Mouse (Mus musculus) heart, embryonic 15.5 days (tissue): Measurements from ENCODE around the gene Klf13. TPM values are rescaled to one million over a fixed set of nuclear protein-coding genes. Genes with fewer than 3 reads are reported as not detected.
A peak's percentile ranks its signal among the peaks of the same experiment; 100 is the strongest.

Experiments
- ATAC-seq: fragments of 200-750 bp; cut with Nextera tagmentation; replicated peaks from 2 replicates; pipeline ENCODE4 v1.8.0; 2017; ENCODE audit warnings: low read depth, moderate TSS enrichment; ENCODE audit not compliant: insufficient number of reproducible peaks, insufficient read depth, low FRiP score
- H3K27ac ChIP-seq: fragments of 300-500 bp; sonication (generic); 2 replicates; pipeline ENCODE4 v1.5.1; 2015; ENCODE audit warnings: mild to moderate bottlenecking, inconsistent platforms
- H3K27me3 ChIP-seq: fragments of 300-500 bp; sonication (generic); 2 replicates; pipeline ENCODE4 v1.6.1; 2015; ENCODE audit warnings: inconsistent platforms
- H3K36me3 ChIP-seq: fragments of 300-500 bp; sonication (generic); 2 replicates; pipeline ENCODE4 v1.6.1; 2015; ENCODE audit warnings: mild to moderate bottlenecking, inconsistent platforms
- H3K4me1 ChIP-seq: fragments of 300-500 bp; sonication (generic); replicated peaks from 2 replicates; pipeline ENCODE4 v1.6.1; 2015; ENCODE audit warnings: inconsistent platforms
- H3K4me2 ChIP-seq: fragments of 300-500 bp; sonication (generic); 2 replicates; pipeline ENCODE4 v1.6.1; 2015; ENCODE audit warnings: inconsistent platforms, mild to moderate bottlenecking, moderate library complexity
- H3K4me3 ChIP-seq: fragments of 300-500 bp; sonication (generic); 2 replicates; pipeline ENCODE4 v1.5.1; 2015; ENCODE audit warnings: mild to moderate bottlenecking, inconsistent platforms
- H3K9ac ChIP-seq: fragments of 300-500 bp; sonication (generic); 2 replicates; pipeline ENCODE4 v1.6.1; 2015; ENCODE audit warnings: mild to moderate bottlenecking, inconsistent platforms
- H3K9me3 ChIP-seq: fragments of 300-500 bp; sonication (generic); replicated peaks from 2 replicates; pipeline ENCODE4 v1.6.1; 2016; ENCODE audit warnings: inconsistent platforms
- WGBS: fragments of 180-500 bp; shearing (Covaris S2); methylation state at CpG from one replicate; pipeline ENCODE4 v1.1.7; 2015; ENCODE audit warnings: mixed read lengths; 5-methylcytosine and 5-hydroxymethylcytosine counted together
- polyA plus RNA-seq: library from polyadenylated mRNA; unstranded; fragments of >200 nt; fragmentation: Nextera tagmentation; extraction: Ambion mirVana; gene quantifications from 2 replicates; pipeline ENCODE4 v1.2.1, GENCODE M21; 2015

Gene Klf13
- polyA plus RNA-seq, 1 experiment from 2014 or later, result 23.4 TPM

DNA sequence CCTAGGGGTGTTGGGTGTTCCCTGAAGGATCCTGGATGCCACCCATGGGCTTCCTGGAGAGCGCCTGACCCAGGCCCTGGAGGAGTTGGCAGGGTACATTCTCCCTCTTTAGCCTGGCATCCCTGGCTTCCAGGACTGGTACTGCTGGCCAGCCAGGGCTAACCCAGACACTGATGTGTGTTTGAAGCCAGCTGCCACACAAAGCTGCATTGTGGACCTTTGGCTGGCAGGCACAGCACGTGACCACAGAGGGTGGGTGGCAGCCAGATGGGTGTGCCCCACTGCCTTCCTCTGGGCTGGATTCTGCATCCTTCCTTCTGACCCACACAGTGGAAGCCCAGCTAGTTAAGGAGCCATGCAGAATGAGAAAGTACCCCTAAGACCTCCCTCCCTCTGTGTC, 26.4 kb upstream of the Klf13 start:
- WGBS, result 76% methylated on average over 2 of the region's 2 CpGs
- no peak overlapping the region for H3K4me2 ChIP-seq
- no peak overlapping the region for H3K9ac ChIP-seq
- no peaks in the 10 kb centered on the region for H3K27me3 ChIP-seq
- peaks cover 6% of the 10 kb centered on the region; the same call in 1 of the 2 replicates for H3K4me1 ChIP-seq
- no peak overlapping the region for H3K4me3 ChIP-seq
- H3K9me3 ChIP-seq, result no peaks in the 10 kb centered on the region
- H3K36me3 ChIP-seq, result no peaks in the 10 kb centered on the region
- peak; percentile 64 for ATAC-seq
- H3K27ac ChIP-seq, result 0 out of 2 replicates have a peak overlapping the region, but pooled peaks have one; percentile 21

DNA sequence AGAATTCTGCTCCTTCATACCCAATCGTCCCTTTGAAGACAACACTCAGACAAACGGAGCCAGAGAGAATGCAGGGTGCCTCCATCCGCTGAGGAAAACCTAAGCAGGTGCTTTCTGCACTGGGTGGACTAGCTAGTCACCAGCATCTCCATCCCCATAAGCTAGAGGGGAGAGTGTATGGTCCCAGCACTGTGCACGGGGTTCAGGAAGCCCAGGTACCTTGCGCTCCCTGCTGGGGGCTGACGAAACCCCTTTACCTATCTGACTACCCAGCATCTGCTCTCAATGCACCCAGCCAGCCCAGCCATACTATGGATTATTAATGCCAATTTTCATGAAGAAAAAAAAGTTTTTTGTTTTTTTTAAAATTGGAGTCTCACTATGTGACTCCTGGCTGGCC, 25.4 kb upstream of the Klf13 start:
- Histone ChIP-seq H3K9ac (no peak overlapping the region), H3K9me3 (no peaks in the 10 kb centered on the region), H3K4me3 (no peak overlapping the region), H3K27ac (no peak overlapping the region), H3K4me1 (peaks cover 6% of the 10 kb centered on the region; the same call in 1 of the 2 replicates), H3K27me3 (no peaks in the 10 kb centered on the region), H3K36me3 (no peaks in the 10 kb centered on the region), H3K4me2 (no peak overlapping the region)
- ATAC-seq, result no peak
- WGBS, result 63% methylated on average over 6 of the region's 6 CpGs

DNA sequence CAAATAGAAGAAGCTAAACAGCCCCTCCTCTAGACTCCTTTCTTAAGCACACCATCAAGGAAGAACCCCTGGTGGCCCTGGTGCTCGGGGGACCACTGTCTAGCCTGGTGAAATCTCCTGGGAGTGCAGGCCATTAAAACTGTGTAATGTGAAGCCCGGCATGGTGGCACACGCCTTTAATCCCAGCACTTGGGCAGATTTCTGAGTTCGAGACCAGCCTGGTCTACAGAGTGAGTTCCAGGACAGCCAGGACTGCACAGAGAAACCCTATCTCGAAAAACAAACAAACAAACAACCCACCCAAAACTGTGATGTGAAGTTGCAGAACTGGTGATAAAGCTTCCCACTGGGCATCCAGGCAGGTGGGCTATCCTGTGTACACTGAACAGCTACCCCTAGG, 24.9 kb upstream of the Klf13 start:
- Histone ChIP-seq H3K4me3 (no peak overlapping the region), H3K36me3 (no peaks in the 10 kb centered on the region), H3K4me2 (no peak overlapping the region), H3K4me1 (peaks cover 6% of the 10 kb centered on the region; the same call in 1 of the 2 replicates), H3K9ac (no peak overlapping the region), H3K9me3 (no peaks in the 10 kb centered on the region), H3K27me3 (no peaks in the 10 kb centered on the region), H3K27ac (no peak overlapping the region)
- 62% methylated on average over 5 of the region's 5 CpGs for WGBS
- ATAC-seq, result no peak

DNA sequence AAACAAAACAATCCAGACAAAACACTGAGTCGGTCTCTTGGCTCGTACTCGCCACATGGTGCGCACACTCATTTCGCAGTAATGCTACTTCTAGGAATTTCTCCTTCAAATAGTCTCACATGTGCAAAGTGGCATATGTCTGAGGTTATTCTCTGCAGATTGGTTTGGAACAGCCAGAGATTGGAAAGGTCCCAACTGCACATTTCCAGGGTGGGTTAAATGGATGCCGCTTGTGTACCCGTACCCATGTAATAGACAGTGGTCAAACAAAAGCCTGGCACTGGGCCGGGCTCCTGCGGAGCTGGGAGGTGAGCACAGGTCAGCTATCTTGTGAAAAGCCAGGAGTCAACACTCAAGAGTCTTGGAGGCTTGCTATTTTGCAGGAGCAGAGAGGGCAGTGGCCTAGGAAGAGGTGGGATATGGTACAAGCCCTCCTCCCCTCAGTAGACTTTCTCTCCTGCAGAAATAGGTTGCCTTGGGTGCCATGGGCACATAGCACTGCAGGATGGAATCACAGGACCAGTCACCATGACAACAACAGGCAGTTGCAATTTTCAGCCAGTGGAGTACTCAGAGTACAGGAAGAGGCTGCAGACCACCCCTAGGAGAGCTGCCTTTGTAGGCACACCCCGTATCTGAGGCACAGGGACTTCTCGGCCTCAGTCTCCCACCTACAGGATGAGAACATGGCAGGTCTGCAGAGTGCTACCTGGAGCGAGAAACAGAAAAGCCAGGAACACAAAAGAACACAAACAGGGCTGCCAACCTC, 19.3 kb upstream of the Klf13 start:
- Histone ChIP-seq H3K27ac (no peak overlapping the region), H3K4me1 (peaks cover 13% of the 10 kb centered on the region), H3K27me3 (no peaks in the 10 kb centered on the region), H3K36me3 (no peaks in the 10 kb centered on the region), H3K4me2 (no peak overlapping the region), H3K9ac (no peak overlapping the region), H3K4me3 (no peak overlapping the region), H3K9me3 (no peaks in the 10 kb centered on the region)
- no peak for ATAC-seq
- WGBS, result 84% methylated on average over 12 of the region's 12 CpGs

DNA sequence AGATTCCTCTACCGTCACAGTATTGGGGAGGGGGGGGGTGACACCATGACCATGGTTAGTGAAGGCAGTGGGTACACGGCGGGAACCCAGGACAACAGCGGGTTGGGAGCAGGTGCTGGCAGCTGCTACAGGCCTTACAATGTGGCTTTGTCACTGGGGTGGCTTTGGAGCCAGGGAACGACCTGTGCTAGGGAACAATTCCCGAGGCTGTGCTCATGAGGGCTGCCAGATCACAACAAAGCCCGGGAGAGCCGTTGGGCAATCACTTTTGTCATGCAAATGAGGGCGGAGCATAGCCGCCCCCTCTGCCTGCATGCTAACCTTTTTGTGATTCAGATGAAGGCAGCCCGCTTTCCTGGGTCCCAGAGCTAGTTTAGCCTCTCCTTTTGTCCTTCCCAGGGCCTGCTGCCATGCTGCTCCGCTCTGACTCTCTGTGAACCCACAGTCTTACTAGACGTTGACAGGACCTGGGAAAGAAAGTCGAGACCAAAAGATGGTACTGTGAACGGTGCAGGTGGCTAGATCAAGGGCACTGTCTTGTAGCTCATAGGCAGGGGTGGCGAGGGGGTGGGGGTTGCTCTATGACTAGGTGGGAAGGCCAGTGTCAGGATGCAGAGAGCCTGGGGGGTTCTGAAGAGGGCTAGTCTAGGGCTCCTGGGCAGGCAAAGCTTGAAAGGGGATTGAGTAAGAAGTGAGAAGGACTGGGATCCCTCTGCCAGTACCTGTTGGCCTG, 18.4 kb upstream of the Klf13 start:
- H3K27me3 ChIP-seq, result no peaks in the 10 kb centered on the region
- no peak overlapping the region; the same call in 1 of the 2 replicates for H3K27ac ChIP-seq
- no peaks in the 10 kb centered on the region for H3K9me3 ChIP-seq
- no peak overlapping the region for H3K9ac ChIP-seq
- H3K4me1 ChIP-seq, result peaks cover 13% of the 10 kb centered on the region
- ATAC-seq, result 0 out of 2 replicates have a peak, but pooled peaks have one; percentile 29
- no peaks in the 10 kb centered on the region for H3K36me3 ChIP-seq
- H3K4me2 ChIP-seq, result no peak overlapping the region
- H3K4me3 ChIP-seq, result no peak overlapping the region
- 37% methylated on average over 16 of the region's 16 CpGs for WGBS

DNA sequence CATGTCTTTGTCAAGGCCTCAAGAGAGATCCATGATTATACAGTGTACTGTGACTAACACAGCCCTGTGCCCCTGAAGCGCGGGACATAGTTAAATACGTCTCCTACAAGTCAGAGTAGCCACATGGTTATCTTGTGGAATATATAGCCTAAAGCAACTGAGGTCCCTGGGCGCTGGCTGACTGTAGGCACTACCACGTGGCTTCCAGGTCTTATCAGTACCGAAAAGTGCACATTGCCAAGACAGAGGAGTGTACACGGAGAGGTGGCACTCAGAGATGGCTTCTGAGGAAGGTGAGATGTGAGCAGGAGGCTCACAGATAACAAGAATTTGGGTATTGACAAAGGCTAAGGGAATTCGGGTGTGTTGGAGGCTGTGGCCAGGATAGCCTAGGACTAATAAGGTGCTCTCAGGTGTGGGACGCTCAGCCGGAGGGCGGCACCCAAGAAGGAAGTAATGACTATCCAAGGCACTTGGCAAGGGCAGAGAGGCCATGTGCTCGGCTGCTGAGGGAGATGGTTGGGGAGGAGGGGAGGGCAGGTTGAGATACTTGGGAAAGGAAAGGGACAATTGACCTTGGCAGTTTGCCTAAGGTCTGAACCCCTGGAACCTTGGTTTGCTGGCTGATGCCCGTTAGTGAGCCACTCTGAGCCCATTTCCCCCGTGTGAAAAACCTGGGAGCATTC, 17.6 kb upstream of the Klf13 start:
- Histone ChIP-seq H3K27ac (no peak overlapping the region), H3K9ac (no peak overlapping the region), H3K27me3 (no peaks in the 10 kb centered on the region), H3K4me2 (no peak overlapping the region), H3K9me3 (no peaks in the 10 kb centered on the region), H3K36me3 (no peaks in the 10 kb centered on the region), H3K4me1 (peaks cover 13% of the 10 kb centered on the region), H3K4me3 (no peak overlapping the region)
- ATAC-seq, result no peak
- 67% methylated on average over 14 of the region's 14 CpGs for WGBS

DNA sequence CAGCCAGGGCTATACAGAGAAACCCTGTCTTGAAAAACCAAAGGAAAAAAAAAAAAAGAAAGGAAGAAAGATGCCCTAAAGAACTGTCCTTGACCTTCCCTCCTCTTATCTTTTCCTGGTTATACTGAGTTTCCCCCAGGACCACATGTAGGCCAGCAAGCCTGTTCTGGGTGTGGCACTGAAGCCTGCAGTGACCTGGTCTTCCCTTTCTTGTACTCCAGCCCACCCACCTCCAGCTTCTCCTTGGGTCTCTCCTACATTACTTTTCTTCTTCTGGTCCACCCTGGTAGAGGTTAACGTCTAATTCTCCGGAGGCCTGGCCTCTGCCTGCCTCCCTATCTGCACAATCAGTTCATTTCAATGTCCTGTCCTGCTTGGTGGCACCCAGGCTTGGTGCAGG, 16.7 kb upstream of the Klf13 start:
- WGBS, result 77% methylated on average over 2 of the region's 2 CpGs

DNA sequence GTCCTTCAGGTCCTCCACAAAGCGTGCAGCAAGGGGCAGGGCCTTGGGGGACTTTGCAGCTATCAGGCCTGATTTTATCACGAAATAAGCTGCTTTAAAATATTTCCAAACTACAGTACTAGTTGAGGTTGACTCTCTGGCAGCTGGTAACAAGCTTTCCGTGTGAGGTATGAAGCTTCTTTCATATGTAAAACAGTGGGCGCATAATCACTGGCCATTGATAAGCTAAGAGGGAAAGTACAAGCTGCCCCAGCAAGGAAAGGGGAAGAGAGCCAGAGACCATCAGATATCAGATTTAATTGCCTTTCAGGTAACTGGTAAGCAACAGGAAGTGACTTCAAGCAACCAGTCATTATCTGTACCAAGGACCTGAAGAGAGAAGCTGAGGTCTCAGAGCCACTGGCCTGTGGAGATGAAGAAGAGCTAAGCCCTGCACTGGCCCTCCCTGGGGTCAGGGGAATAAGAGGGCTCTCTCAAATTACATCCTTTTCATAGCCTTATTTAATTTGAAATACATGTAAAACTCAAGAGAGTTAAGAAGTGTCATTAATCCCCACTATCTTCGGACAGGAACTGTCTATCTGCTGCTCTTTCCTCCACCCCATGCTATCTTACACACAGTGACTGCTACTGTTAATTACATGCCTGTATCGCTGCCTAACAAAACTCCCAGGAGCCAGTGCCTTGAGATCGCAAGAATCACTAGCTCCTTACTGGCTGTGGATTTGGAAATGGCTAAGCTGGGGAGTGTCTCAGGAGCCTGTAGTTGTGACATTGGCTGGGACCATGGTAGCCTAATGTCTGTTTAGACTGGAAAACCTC, 13.6 kb upstream of the Klf13 start:
- no peak overlapping the region for H3K4me2 ChIP-seq
- H3K27me3 ChIP-seq, result no peaks in the 10 kb centered on the region
- WGBS, result 66% methylated on average over 7 of the region's 7 CpGs
- no peaks in the 10 kb centered on the region for H3K9me3 ChIP-seq
- H3K4me1 ChIP-seq, result peaks cover 13% of the 10 kb centered on the region
- H3K27ac ChIP-seq, result no peak overlapping the region
- H3K9ac ChIP-seq, result no peak overlapping the region
- H3K36me3 ChIP-seq, result no peaks in the 10 kb centered on the region
- H3K4me3 ChIP-seq, result no peak overlapping the region
- no peak for ATAC-seq

More for the DNA sequence above, 16.7 kb upstream of the Klf13 start:
- H3K4me3 ChIP-seq, result no peak overlapping the region
- peaks cover 13% of the 10 kb centered on the region for H3K4me1 ChIP-seq
- H3K4me2 ChIP-seq, result no peak overlapping the region
- no peaks in the 10 kb centered on the region for H3K9me3 ChIP-seq
- H3K27me3 ChIP-seq, result no peaks in the 10 kb centered on the region
- H3K27ac ChIP-seq, result no peak overlapping the region
- no peak overlapping the region for H3K9ac ChIP-seq
- no peak for ATAC-seq
- no peaks in the 10 kb centered on the region for H3K36me3 ChIP-seq

DNA sequence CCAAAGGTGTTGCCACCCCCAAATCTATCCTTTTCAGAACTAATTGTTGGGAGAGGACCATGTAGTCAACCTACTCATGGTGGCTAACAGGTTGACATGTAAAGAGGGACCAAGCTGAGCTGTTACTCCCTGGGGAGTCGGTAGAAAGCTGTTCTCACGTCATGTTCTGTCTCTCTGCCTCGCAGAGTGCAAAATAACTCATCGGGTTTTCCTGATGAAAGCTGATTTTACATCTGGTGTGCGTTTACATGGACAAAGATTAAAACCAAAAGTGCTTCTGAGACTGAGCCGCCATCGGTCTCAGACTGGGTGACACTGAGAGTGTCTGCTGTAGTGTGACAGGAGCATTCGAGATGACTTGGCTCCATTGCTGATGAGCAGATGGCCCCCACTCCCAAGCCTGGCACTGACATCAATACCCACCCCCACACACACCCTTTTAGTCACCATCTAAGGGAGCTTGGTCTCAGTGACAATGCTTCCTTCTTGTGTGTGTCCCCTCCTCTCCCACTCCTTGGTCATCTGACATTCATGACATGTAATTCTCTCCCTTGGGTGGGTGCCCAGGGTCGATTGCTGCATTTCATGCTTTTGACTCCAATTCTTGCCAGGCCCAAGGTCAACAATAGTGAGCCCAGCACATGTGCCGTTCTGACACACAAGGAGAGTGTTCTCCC, 12.4 kb upstream of the Klf13 start:
- Histone ChIP-seq H3K27me3 (no peaks in the 10 kb centered on the region), H3K4me2 (no peak overlapping the region), H3K4me3 (no peak overlapping the region), H3K9ac (no peak overlapping the region), H3K9me3 (no peaks in the 10 kb centered on the region), H3K4me1 (peaks cover under 1% of the 10 kb centered on the region), H3K36me3 (no peaks in the 10 kb centered on the region), H3K27ac (no peak overlapping the region)
- WGBS, result 60% methylated on average over 10 of the region's 10 CpGs
- ATAC-seq, result no peak

DNA sequence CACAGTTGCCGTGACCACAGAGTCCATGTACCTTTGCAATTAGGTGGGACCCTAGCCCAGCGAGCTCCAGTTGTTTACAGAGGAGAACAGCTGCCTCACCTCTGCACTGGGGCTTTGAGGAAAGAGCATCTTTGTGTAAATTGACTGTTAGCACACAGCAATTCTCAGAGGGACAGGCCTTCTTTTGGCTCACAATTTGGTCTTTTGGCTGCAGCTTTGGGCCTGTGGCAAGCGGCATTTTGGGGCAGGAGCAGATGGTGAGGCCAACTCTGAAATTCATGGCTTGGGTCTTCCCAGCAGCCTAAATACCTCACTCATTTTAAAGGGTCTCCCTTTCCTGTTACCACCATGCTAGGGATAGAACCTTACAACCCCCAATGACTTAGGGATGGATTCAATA, 10.5 kb upstream of the Klf13 start:
- no peak overlapping the region for H3K4me3 ChIP-seq
- 76% methylated on average over 3 of the region's 3 CpGs for WGBS
- H3K27ac ChIP-seq, result no peak overlapping the region
- no peak for ATAC-seq
- H3K4me1 ChIP-seq, result no peaks in the 10 kb centered on the region
- no peak overlapping the region for H3K9ac ChIP-seq
- H3K36me3 ChIP-seq, result no peaks in the 10 kb centered on the region
- no peaks in the 10 kb centered on the region for H3K27me3 ChIP-seq
- H3K4me2 ChIP-seq, result no peak overlapping the region
- H3K9me3 ChIP-seq, result no peaks in the 10 kb centered on the region
